Mouse (Mus musculus): ENCODE results near the gene Tars2.
A peak's percentile ranks its signal among the peaks of the same experiment; 100 is the strongest.
"Not testable (repeated sequence)": the region's sequence is repeated elsewhere in the genome, so short reads cannot be mapped to it uniquely, and the experiment has no call there.

The Tars2 gene

GRCm38 (mm10) chr3:95760106-95760505 lies at the start of gene Tars2:
Gene Tars2, minus strand, starts transcription at chr3:95760206.
- no peak for DNase-seq (ENCODE audit: low spot score)

- DNase-seq (ENCODE audit: low spot score): no peak
Observed at GRCm38 (mm10) chr3:95808384-95808783, 48.4 kb upstream of the Tars2 start.

- DNase-seq (ENCODE audit: low spot score): not testable (repeated sequence)
Observed at GRCm38 (mm10) chr3:95807630-95808029, 47.6 kb upstream of the Tars2 start.

GRCm38 (mm10) chr3:95806677-95807076 lies 46.7 kb upstream of the Tars2 start:
- DNase-seq (ENCODE audit: low spot score): no peak

GRCm38 (mm10) chr3:95803851-95804250 lies 43.8 kb upstream of the Tars2 start:
- DNase-seq (ENCODE audit: low spot score): no peak

GRCm38 (mm10) chr3:95798756-95799155 lies 38.8 kb upstream of the Tars2 start:
- DNase-seq (ENCODE audit: low spot score): no peak

GRCm38 (mm10) chr3:95794299-95794698 lies 34.3 kb upstream of the Tars2 start:
- no peak for DNase-seq (ENCODE audit: low spot score)

GRCm38 (mm10) chr3:95793662-95794061 lies 33.7 kb upstream of the Tars2 start:
- DNase-seq (ENCODE audit: low spot score): no peak

- DNase-seq (ENCODE audit: low spot score): no peak
Observed at GRCm38 (mm10) chr3:95785501-95785900, 25.5 kb upstream of the Tars2 start.

- no peak for DNase-seq (ENCODE audit: low spot score)
Observed at GRCm38 (mm10) chr3:95771985-95772384, 12.0 kb upstream of the Tars2 start.

- no peak for DNase-seq (ENCODE audit: low spot score)
Observed at GRCm38 (mm10) chr3:95765534-95765933, 5.5 kb upstream of the Tars2 start.

GRCm38 (mm10) chr3:95763811-95764210 lies 3.8 kb upstream of the Tars2 start:
- no peak for DNase-seq (ENCODE audit: low spot score)

- no peak for DNase-seq (ENCODE audit: low spot score)
Observed at GRCm38 (mm10) chr3:95762961-95763360, 3.0 kb upstream of the Tars2 start.

- DNase-seq (ENCODE audit: low spot score): no peak
Observed at GRCm38 (mm10) chr3:95761771-95762170, 1.8 kb upstream of the Tars2 start.

- no peak for DNase-seq (ENCODE audit: low spot score)
Observed at GRCm38 (mm10) chr3:95760656-95761055, 650 bp upstream of the Tars2 start.

GRCm38 (mm10) chr3:95758467-95759218 lies 1.4 kb downstream of the Tars2 start:
- DNase-seq (ENCODE audit: low spot score): no peak

GRCm38 (mm10) chr3:95756808-95757207 lies 3.2 kb downstream of the Tars2 start:
- DNase-seq (ENCODE audit: low spot score): no peak

GRCm38 (mm10) chr3:95754345-95755206 lies 5.4 kb downstream of the Tars2 start:
- DNase-seq (ENCODE audit: low spot score): peak; percentile 93

- no peak for DNase-seq (ENCODE audit: low spot score)
Observed at GRCm38 (mm10) chr3:95752935-95753334, 7.1 kb downstream of the Tars2 start.

- peak; percentile 14 for DNase-seq (ENCODE audit: low spot score)
Observed at GRCm38 (mm10) chr3:95740406-95740805, 19.6 kb downstream of the Tars2 start.

GRCm38 (mm10) chr3:95739353-95740104 lies 20.5 kb downstream of the Tars2 start, which contains the start of gene Ecm1:
Gene Ecm1, minus strand, starts transcription at chr3:95739569.
- DNase-seq (ENCODE audit: low spot score): peak; percentile 19

- no peak for DNase-seq (ENCODE audit: low spot score)
Observed at GRCm38 (mm10) chr3:95735071-95735670, 24.8 kb downstream of the Tars2 start.

All from embryo, embryonic 10 days (tissue).